Mouse (Mus musculus) ES-Bruce4 (cell line): Measurements from ENCODE around the gene Mllt1. TPM values are rescaled to one million over a fixed set of nuclear protein-coding genes. Genes with fewer than 3 reads are reported as not detected.

Experiments
- H3K27ac ChIP-seq: 2 replicates; pipeline ENCODE4 v1.5.1; 2012; ENCODE audit warnings: low read length, inconsistent platforms; ENCODE audit not compliant: insufficient read depth
- H3K27me3 ChIP-seq: 2 replicates; pipeline ENCODE4 v1.6.1; 2012; ENCODE audit warnings: mild to moderate bottlenecking, low read length, inconsistent platforms; ENCODE audit not compliant: control insufficient read depth, poor library complexity, insufficient read depth, severe bottlenecking
- H3K36me3 ChIP-seq: 2 replicates; pipeline ENCODE4 v1.6.1; 2012; ENCODE audit warnings: inconsistent platforms, mild to moderate bottlenecking, low read length, moderate library complexity; ENCODE audit not compliant: control insufficient read depth, poor library complexity, insufficient read depth, severe bottlenecking
- H3K4me1 ChIP-seq: one replicate; pipeline ENCODE4 v1.8.1; 2011; ENCODE audit warnings: low read length; ENCODE audit not compliant: control insufficient read depth, insufficient read depth
- H3K4me3 ChIP-seq: 2 replicates; pipeline ENCODE4 v1.5.1; 2011; ENCODE audit warnings: low read depth, mild to moderate bottlenecking, low read length
- H3K9ac ChIP-seq: 2 replicates; pipeline ENCODE4 v1.6.1; 2012; ENCODE audit warnings: low read depth, mild to moderate bottlenecking, inconsistent platforms; ENCODE audit not compliant: poor library complexity, severe bottlenecking
- H3K9me3 ChIP-seq: replicated peaks from 2 replicates; pipeline ENCODE4 v1.6.1; 2012; ENCODE audit warnings: mild to moderate bottlenecking, low read length, inconsistent platforms; ENCODE audit not compliant: control insufficient read depth, poor library complexity, insufficient read depth, severe bottlenecking
- CTCF ChIP-seq: IDR thresholded peaks from one replicate; pipeline ENCODE4 v1.8.1; 2011; ENCODE audit warnings: low read depth, low read length
- EP300 ChIP-seq: IDR thresholded peaks from 2 replicates; pipeline ENCODE4 v1.6.1; 2011; ENCODE audit warnings: low read depth, low read length; ENCODE audit not compliant: insufficient read depth
- POLR2A ChIP-seq: IDR thresholded peaks from one replicate; pipeline ENCODE4 v1.8.1; 2011; ENCODE audit warnings: low read length; ENCODE audit not compliant: insufficient read depth
- polyA plus RNA-seq: library from polyadenylated mRNA; stranded (reverse); fragments of >200 nt; gene quantifications from 2 replicates; pipeline ENCODE4 v1.2.4, GENCODE M21; 2011; ENCODE audit warnings: low read depth; ENCODE audit not compliant: missing spikeins, insufficient read depth, insufficient read length

Mllt1 gene
- polyA plus RNA-seq, 1 experiment = 20.7 TPM

GRCm38 (mm10) chr17:56950915-56951314, 15.7 kb upstream of the Mllt1 start:
- Histone ChIP-seq H3K4me3 (no peak overlapping the region), H3K9me3 (no peaks in the 10 kb centered on the region), H3K27ac (no peak overlapping the region), H3K4me1 (no peaks in the 10 kb centered on the region), H3K27me3 (no peaks in the 10 kb centered on the region), H3K9ac (no peak overlapping the region), H3K36me3 (no peaks in the 10 kb centered on the region)
- TF ChIP-seq EP300 (no peak), CTCF (peak; percentile 99), POLR2A (no peak)

- Histone ChIP-seq H3K27me3 (no peaks in the 10 kb centered on the region), H3K9ac (no peak overlapping the region), H3K4me3 (no peak overlapping the region), H3K36me3 (no peaks in the 10 kb centered on the region), H3K9me3 (no peaks in the 10 kb centered on the region), H3K4me1 (peaks cover 2% of the 10 kb centered on the region), H3K27ac (no peak overlapping the region)
- TF ChIP-seq POLR2A = no peak
- TF ChIP-seq CTCF = no peak
- no peak for TF ChIP-seq EP300
These were observed 3.5 kb upstream of the Mllt1 start for GRCm38 (mm10) chr17:56938751-56939150.

GRCm38 (mm10) chr17:56936731-56937130, 1.5 kb upstream of the Mllt1 start:
- peaks cover 3% of the 10 kb centered on the region for H3K4me1 ChIP-seq
- H3K36me3 ChIP-seq = no peaks in the 10 kb centered on the region
- H3K27ac ChIP-seq = no peak overlapping the region
- no peaks in the 10 kb centered on the region for H3K27me3 ChIP-seq
- H3K9me3 ChIP-seq = no peaks in the 10 kb centered on the region
- no peak for TF ChIP-seq POLR2A
- no peak for TF ChIP-seq EP300
- TF ChIP-seq CTCF = no peak
- no peak overlapping the region for H3K4me3 ChIP-seq
- no peak overlapping the region for H3K9ac ChIP-seq

GRCm38 (mm10) chr17:56934545-56935330, 477 bp downstream of the Mllt1 start:
- H3K9ac ChIP-seq = peak overlapping the region; percentile 98
- peak overlapping the region; percentile 92 for H3K4me3 ChIP-seq
- no peaks in the 10 kb centered on the region for H3K27me3 ChIP-seq
- TF ChIP-seq POLR2A = no peak
- TF ChIP-seq EP300 = no peak
- TF ChIP-seq CTCF = no peak
- H3K36me3 ChIP-seq = no peaks in the 10 kb centered on the region
- H3K9me3 ChIP-seq = no peaks in the 10 kb centered on the region
- H3K27ac ChIP-seq = no peak overlapping the region
- H3K4me1 ChIP-seq = peaks cover 3% of the 10 kb centered on the region

GRCm38 (mm10) chr17:56933395-56933794, 1.8 kb downstream of the Mllt1 start:
- Histone ChIP-seq H3K4me3 (no peak overlapping the region), H3K27me3 (no peaks in the 10 kb centered on the region), H3K4me1 (peaks cover 3% of the 10 kb centered on the region), H3K9me3 (no peaks in the 10 kb centered on the region), H3K9ac (no peak overlapping the region), H3K36me3 (no peaks in the 10 kb centered on the region), H3K27ac (no peak overlapping the region)
- TF ChIP-seq EP300 (no peak), POLR2A (no peak), CTCF (no peak)

GRCm38 (mm10) chr17:56930026-56930425, 5.2 kb downstream of the Mllt1 start:
- no peak overlapping the region for H3K4me3 ChIP-seq
- no peak overlapping the region for H3K27ac ChIP-seq
- TF ChIP-seq CTCF (no peak), POLR2A (no peak), EP300 (no peak)
- peaks cover 3% of the 10 kb centered on the region for H3K4me1 ChIP-seq
- H3K9ac ChIP-seq = no peak overlapping the region
- no peaks in the 10 kb centered on the region for H3K27me3 ChIP-seq
- no peaks in the 10 kb centered on the region for H3K9me3 ChIP-seq
- H3K36me3 ChIP-seq = no peaks in the 10 kb centered on the region
